Mouse (Mus musculus) liver, postnatal 0 days (tissue): Measurements from ENCODE around the gene Trim25.

Experiments
- CTCF ChIP-seq: sonication (generic); IDR thresholded peaks from 2 replicates; pipeline ENCODE4 v1.5.1; 2016; ENCODE audit warnings: antibody characterized with exemption, low read depth
- EP300 ChIP-seq: IDR thresholded peaks from 2 replicates; pipeline ENCODE4 v1.6.1; 2016; ENCODE audit warnings: antibody characterized with exemption, low read depth, mild to moderate bottlenecking

- no peak for TF ChIP-seq EP300
- no peak for TF ChIP-seq CTCF
These were observed 69.5 kb downstream of the Trim25 start for GRCm38 (mm10) chr11:89068649-89069048.
